Mouse (Mus musculus) adrenal gland, adult 2 months (tissue): ENCODE results near the gene Ccdc120. TPM values are rescaled to one million over a fixed set of nuclear protein-coding genes. Genes with fewer than 3 reads are reported as not detected.
"Not testable (repeated sequence)": the region's sequence is repeated elsewhere in the genome, so short reads cannot be mapped to it uniquely, and the experiment has no call there.

Experiments used
- DNase-seq: peaks from one replicate; pipeline ENCODE4 v3.0.0; 2021
- polyA plus RNA-seq: library from polyadenylated mRNA; depleted of rRNA; stranded (reverse); fragments of >200 nt; gene quantifications from 2 replicates; pipeline ENCODE4 v1.2.3, GENCODE M21; 2012
- total RNA-seq, 2 experiments: library from RNA; stranded (reverse); gene quantifications; 2 replicates each; pipeline ENCODE4 v1.2.3; 2021

The Ccdc120 gene
- total and polyA plus RNA-seq, 3 experiments: 2.9 to 11.6 (median 3.7) TPM

- DNase-seq: not testable (repeated sequence)
Measured at GRCm38 (mm10) chrX:7753627-7754026, 2.9 kb upstream of the Ccdc120 start.

- DNase-seq: no peak
Measured at GRCm38 (mm10) chrX:7745429-7745828, 5.3 kb downstream of the Ccdc120 start.

GRCm38 (mm10) chrX:7744940-7745339 is 5.8 kb downstream of the Ccdc120 start:
- DNase-seq: no peak

GRCm38 (mm10) chrX:7743470-7743869 is 7.2 kb downstream of the Ccdc120 start:
- no peak for DNase-seq

GRCm38 (mm10) chrX:7741103-7741502 is 9.6 kb downstream of the Ccdc120 start:
- DNase-seq: no peak

- no peak for DNase-seq
Measured at GRCm38 (mm10) chrX:7740082-7740819, 10.5 kb downstream of the Ccdc120 start.

- no peak for DNase-seq
Measured at GRCm38 (mm10) chrX:7739336-7740081, 11.2 kb downstream of the Ccdc120 start.

- DNase-seq: peak; percentile 68
Measured at GRCm38 (mm10) chrX:7733571-7734156, 17.0 kb downstream of the Ccdc120 start.

- DNase-seq: no peak
Measured at GRCm38 (mm10) chrX:7728922-7729265, 21.8 kb downstream of the Ccdc120 start.

GRCm38 (mm10) chrX:7728215-7728921 is 22.3 kb downstream of the Ccdc120 start, which contains the start of gene Praf2:
Praf2 (plus strand) TSS chrX:7728439.
- peak; percentile 87 for DNase-seq

GRCm38 (mm10) chrX:7727176-7727575 is 23.5 kb downstream of the Ccdc120 start:
- peak; percentile 50 for DNase-seq

- DNase-seq: no peak
Measured at GRCm38 (mm10) chrX:7725841-7726240, 24.9 kb downstream of the Ccdc120 start.

GRCm38 (mm10) chrX:7724135-7724534 is 26.6 kb downstream of the Ccdc120 start:
- DNase-seq: no peak

- no peak for DNase-seq
Measured at GRCm38 (mm10) chrX:7722691-7723090, 28.0 kb downstream of the Ccdc120 start.

GRCm38 (mm10) chrX:7722282-7722611 is 28.5 kb downstream of the Ccdc120 start:
- no peak for DNase-seq

GRCm38 (mm10) chrX:7721514-7722281 is 29.0 kb downstream of the Ccdc120 start, which contains the start of gene Gm45208:
Gm45208 (plus strand) TSS chrX:7722245.
- DNase-seq: peak; percentile 79

GRCm38 (mm10) chrX:7716058-7716457 is 34.6 kb downstream of the Ccdc120 start:
- not testable (repeated sequence) for DNase-seq

GRCm38 (mm10) chrX:7714135-7714899 is 36.4 kb downstream of the Ccdc120 start, which contains the start of gene Wdr45:
Wdr45 (plus strand) TSS chrX:7714333.
- DNase-seq: peak; percentile 93

GRCm38 (mm10) chrX:7713764-7714134 is 37.0 kb downstream of the Ccdc120 start:
- not testable (repeated sequence) for DNase-seq

GRCm38 (mm10) chrX:7696954-7697381 is 53.7 kb downstream of the Ccdc120 start, which contains the start of gene Gpkow:
Gpkow (plus strand) TSS chrX:7697131.
- peak; percentile 88 for DNase-seq

GRCm38 (mm10) chrX:7696520-7696919 is 54.2 kb downstream of the Ccdc120 start:
- DNase-seq: no peak
